Mouse (Mus musculus): ENCODE results near the gene Mex3b. TPM values are rescaled to one million over a fixed set of nuclear protein-coding genes. Genes with fewer than 3 reads are reported as not detected.

The Mex3b gene
- 10 to 100 TPM; 22.6 to 25.0 TPM for total RNA-seq (2021)
- long read RNA-seq, experiment 1, transcript Mex3b-201 (2 exons, 3,355 nt) = major isoform, 9 of 13 reads
- long read RNA-seq, experiment 1, partial matches to known transcripts = 4 of 13 reads
- long read RNA-seq, experiment 1, other reads (novel, unspliced or antisense) = 0 of 13 reads
- long read RNA-seq, experiment 2, transcript Mex3b-201 (2 exons, 3,355 nt) = major isoform, 15 of 22 reads
- long read RNA-seq, experiment 2, partial matches to known transcripts = 7 of 22 reads
- long read RNA-seq, experiment 2, other reads (novel, unspliced or antisense) = 0 of 22 reads

DNA sequence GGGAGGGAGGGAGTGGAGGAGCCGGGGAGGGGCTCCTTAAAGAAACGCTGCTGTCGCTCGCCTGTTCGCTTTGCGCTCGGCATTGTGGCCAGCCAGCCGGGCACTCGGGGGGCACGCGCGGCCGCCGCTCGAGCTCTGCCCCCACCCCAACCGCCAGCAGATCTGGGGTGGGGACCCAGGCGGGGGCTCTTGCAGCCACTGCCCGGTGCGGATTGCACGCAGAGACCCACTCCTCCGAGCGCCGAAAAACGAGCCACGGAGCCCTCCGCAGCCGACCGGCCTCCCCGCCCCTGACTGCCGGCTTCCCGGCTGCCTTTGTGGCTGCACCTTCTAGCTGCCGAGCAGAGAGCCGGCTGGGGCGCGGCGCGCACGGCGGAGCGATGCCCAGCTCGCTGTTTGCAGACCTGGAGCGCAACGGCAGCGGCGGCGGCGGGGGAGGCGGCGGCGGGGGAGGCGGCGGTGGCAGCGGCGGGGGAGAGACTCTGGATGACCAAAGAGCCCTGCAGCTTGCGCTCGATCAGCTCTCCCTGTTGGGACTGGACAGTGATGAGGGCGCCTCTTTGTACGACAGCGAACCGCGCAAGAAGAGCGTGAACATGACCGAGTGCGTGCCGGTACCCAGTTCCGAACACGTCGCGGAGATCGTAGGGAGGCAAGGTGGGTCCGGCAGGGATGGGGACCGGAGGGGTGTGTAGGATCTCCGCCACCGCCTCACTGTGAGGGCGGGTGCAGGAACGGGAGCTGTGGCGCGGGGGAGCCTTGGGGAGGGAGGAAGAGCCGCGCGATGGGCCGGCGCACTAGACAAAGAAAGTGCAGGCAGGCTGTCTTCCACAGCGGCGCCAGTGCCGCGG lies at the start of gene Mex3b:
Mex3b (plus strand) TSS at position 63 of the 851 bp plus-strand sequence.
- H3K27ac ChIP-seq = peak within 1 kb of the TSS; percentile 100
- DNase-seq (ENCODE audit: low spot score in 2 of 2) = peak; percentile 61 to 78
- peak within 1 kb of the TSS; percentile 99 for H3K4me3 ChIP-seq
- TF ChIP-seq CTCF (conservative IDR thresholded peaks at IDR 0.05) = no peak

GRCm38 (mm10) chr7:82819541-82819940 lies 47.6 kb upstream of the Mex3b start:
- no peak for DNase-seq (ENCODE audit: low spot score in 2 of 2)
- H3K27ac ChIP-seq = no peak overlapping the region
- H3K4me3 ChIP-seq = no peak overlapping the region
- no peak for TF ChIP-seq CTCF (conservative IDR thresholded peaks at IDR 0.05)

DNA sequence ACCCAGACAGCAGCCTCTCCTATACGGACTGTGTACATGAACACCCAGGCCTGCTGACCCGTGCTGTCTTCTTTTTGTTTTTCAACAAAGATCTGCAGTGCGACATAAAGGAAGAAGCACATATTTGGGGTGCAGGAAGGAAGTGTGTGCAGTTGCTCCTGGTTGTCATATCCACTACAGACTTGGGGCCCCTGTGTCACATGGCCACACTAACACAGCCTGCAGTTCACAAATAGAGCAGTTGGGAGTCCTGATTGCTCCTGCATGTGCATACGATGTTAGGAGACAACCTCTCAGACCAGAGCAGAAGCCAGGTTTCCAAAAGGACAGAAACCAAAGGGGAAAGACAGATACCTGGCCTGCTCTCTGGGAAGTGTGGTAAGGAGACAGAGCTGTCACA lies 46.5 kb upstream of the Mex3b start:
- TF ChIP-seq CTCF (conservative IDR thresholded peaks at IDR 0.05) = no peak
- DNase-seq (ENCODE audit: low spot score in 2 of 2) = no peak
- no peak overlapping the region for H3K27ac ChIP-seq
- no peak overlapping the region for H3K4me3 ChIP-seq

DNA sequence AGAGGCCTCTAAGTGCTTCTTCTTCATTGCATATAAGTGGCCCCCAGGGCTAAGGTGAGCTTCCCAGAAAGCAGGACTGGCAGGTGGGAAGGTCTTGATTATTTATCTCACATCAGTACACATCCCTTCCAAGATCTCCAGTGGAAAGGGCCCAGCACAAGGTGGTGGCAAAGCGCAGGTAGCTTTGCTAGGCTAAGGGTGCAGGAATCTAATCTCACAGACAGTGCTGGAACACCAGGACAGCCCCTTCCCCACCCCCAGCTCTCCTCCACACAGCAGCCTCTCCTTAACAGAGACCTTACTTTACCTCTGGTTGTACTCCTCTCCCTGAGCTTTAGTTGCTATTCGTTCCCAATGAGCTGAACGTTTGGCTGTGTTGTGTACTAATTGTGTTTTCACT lies 45.6 kb upstream of the Mex3b start:
- DNase-seq (ENCODE audit: low spot score in 2 of 2) = no peak
- TF ChIP-seq CTCF (conservative IDR thresholded peaks at IDR 0.05) = no peak
- Histone ChIP-seq H3K27ac (no peak overlapping the region), H3K4me3 (no peak overlapping the region)

GRCm38 (mm10) chr7:82822528-82822927 lies 44.6 kb upstream of the Mex3b start:
- Histone ChIP-seq H3K27ac (no peak overlapping the region), H3K4me3 (no peak overlapping the region)
- TF ChIP-seq CTCF (conservative IDR thresholded peaks at IDR 0.05) = no peak
- no peak for DNase-seq (ENCODE audit: low spot score in 2 of 2)

DNA sequence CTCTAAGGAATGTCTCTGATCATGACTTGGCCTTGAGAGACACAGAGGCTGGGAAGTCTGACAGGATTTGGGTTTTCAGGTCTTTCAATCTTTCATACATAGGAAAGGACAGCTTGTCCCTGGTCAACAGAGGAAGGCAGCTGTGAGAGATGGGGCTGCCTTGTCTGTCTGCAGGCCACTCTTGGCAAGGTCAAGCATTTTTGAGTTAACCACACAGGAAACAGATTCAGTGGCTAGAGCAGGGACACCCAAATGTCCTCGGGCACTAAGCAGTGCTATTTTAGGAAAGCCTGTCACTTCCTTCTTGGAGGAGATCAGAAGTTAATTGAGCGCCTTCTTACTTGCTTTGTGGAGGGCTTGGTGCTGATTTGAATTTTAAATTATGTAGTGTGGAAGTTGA lies 38.9 kb upstream of the Mex3b start:
- no peak overlapping the region for H3K27ac ChIP-seq
- H3K4me3 ChIP-seq = no peak overlapping the region
- no peak for DNase-seq (ENCODE audit: low spot score in 2 of 2)
- no peak for TF ChIP-seq CTCF (conservative IDR thresholded peaks at IDR 0.05)

GRCm38 (mm10) chr7:82829516-82829915 lies 37.6 kb upstream of the Mex3b start:
- Histone ChIP-seq H3K4me3 (no peak overlapping the region), H3K27ac (no peak overlapping the region)
- DNase-seq (ENCODE audit: low spot score in 2 of 2) = no peak
- TF ChIP-seq CTCF (conservative IDR thresholded peaks at IDR 0.05) = no peak

- Histone ChIP-seq H3K27ac (no peak overlapping the region), H3K4me3 (no peak overlapping the region)
- TF ChIP-seq CTCF (conservative IDR thresholded peaks at IDR 0.05) = no peak
- DNase-seq (ENCODE audit: low spot score in 2 of 2) = no peak
Observed at GRCm38 (mm10) chr7:82834471-82834870, 32.7 kb upstream of the Mex3b start.

- TF ChIP-seq CTCF (conservative IDR thresholded peaks at IDR 0.05) = no peak
- no peak for DNase-seq (ENCODE audit: low spot score in 2 of 2)
- H3K4me3 ChIP-seq = no peak overlapping the region
- no peak overlapping the region for H3K27ac ChIP-seq
Observed at GRCm38 (mm10) chr7:82838414-82838813, 28.7 kb upstream of the Mex3b start.

GRCm38 (mm10) chr7:82838965-82839675 lies 28.0 kb upstream of the Mex3b start:
- TF ChIP-seq CTCF (conservative IDR thresholded peaks at IDR 0.05) = no peak
- Histone ChIP-seq H3K27ac (no peak overlapping the region), H3K4me3 (no peak overlapping the region)
- peak in 1 of 2 experiments; percentile 37 for DNase-seq (ENCODE audit: low spot score in 2 of 2)

DNA sequence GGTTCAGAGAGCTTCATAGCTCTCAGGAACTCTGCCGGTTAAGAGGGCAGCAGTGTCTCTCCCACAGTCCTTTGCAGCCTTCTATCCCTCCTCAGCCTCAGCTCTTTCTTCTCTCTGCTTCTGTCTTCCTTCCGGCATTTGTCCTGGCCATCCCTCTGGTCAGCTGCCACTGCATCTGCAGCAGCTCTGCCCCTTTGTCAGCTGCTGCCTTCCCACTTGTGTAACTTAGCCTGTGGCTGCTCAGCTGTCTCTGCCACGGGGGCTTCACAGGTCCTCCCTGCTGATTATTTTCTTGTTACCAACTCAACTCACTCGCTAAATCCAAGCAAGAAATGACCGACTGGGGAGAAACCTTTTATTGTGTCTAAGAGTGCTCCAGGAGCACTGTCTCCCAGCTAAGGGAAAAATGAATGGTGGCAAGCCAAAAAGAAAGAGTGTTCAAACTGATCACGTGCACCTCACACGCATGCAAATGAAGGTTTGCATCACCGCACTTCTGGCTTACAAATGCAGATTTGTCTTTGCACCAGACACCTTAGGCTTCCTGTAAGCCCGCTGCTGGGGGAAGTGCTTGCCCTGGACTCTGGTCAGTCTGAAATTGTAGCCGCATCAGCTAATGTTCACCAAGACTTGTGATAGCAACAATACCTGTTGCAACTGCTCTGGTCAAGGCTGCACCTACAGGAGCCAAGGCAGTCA lies 24.8 kb upstream of the Mex3b start:
- H3K27ac ChIP-seq = no peak overlapping the region
- DNase-seq (ENCODE audit: low spot score in 2 of 2) = no peak
- TF ChIP-seq CTCF (conservative IDR thresholded peaks at IDR 0.05) = no peak
- no peak overlapping the region for H3K4me3 ChIP-seq

- no peak overlapping the region for H3K4me3 ChIP-seq
- DNase-seq (ENCODE audit: low spot score in 2 of 2) = no peak
- no peak overlapping the region for H3K27ac ChIP-seq
- TF ChIP-seq CTCF (conservative IDR thresholded peaks at IDR 0.05) = no peak
Observed at GRCm38 (mm10) chr7:82850756-82851155, 16.4 kb upstream of the Mex3b start.
